Mouse (Mus musculus) cerebellum, adult 9-10 months (tissue): ENCODE measurements at regions not wholly inside any gene's neighbourhood (a gene's known extent, or its start where the extent isn't known, plus 50 kb on each side); places are given as distances from the start of the nearest gene placed in this dataset.

ENCODE experiments used
- DNase-seq: peaks from one replicate; pipeline ENCODE4 v3.0.0; 2022

DNA sequence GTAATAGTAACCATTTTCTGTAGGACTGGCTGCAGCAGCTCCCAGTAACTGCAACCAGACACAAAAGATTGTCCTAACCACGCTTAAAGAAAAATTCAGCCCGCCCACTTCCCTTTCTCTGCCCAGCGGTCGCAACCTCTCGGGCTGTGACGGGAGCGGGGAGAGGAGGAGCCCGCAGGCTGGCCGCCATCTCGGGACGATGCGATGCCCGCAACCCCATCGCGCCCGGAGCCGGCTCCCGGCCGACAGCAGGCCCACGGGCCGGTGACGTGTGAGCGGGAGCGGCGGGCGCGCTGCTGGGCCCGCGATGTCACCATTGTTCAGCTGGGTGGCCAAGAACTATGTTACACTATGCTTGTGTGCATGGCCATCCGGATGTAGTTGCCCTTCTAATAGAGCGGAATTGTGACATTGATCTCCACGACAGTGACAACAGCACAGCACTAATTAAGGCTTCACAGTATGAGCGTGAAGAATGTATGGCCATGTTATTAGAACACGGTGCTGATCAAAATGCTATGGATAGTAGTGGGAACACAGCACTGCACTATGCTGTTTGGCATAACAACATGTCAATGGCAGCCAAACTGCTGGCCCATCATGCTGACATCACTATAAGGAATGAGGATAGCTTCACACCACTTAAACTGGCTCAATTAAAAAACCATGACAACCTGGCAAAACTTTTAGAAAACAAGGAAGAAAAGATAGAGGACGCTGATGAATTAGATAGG, 59.2 kb upstream of the C2cd4b start:
- DNase-seq: peak; percentile 13

DNA sequence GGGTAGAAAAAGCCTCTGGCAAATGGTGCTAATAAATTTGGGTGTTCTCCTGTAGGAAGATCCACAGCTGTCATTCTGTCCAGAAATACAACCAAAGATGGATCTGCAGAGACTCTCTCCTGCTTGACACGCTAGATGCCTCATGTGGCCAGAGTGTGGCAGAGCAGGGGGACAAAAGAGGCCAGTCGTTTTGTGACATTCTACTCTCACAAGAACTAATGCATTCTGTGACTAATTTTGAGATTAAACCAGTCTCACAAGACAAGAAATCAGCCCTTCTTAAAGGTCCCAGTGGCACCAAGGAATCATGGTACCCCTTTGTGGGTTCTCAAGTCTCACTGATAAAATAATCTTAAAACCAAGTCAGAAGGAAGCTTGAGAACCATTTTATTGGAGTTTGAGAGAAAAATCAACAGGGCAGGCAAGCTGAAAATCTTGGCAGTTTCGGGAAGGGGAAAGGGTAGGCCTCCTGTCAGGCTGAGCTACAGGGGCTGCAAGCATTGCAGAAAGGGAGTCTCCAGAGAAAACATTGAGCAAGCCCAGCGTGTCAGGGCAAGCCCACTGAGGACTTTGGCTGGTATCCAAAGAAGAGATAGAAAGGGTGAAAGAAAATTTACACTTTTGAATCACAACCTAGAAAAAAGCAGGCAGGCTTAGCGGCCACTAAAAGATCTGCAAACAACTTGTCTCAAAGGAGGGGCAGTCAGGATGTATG, 50.8 kb upstream of the C2cd4b start:
- DNase-seq: no peak
